Mouse (Mus musculus): ENCODE measurements around the gene Myt1.

Gene Myt1

GRCm38 (mm10) chr2:181763006-181763830 lies at the start of gene Myt1:
Gene Myt1, plus strand, starts transcription at chr2:181763332.
- no peak for DNase-seq (ENCODE audit: low read depth in 1 of 2, low spot score in 2 of 2)

GRCm38 (mm10) chr2:181713749-181714148 lies 49.4 kb upstream of the Myt1 start:
- no peak for DNase-seq (ENCODE audit: low read depth in 1 of 2, low spot score in 2 of 2)

- DNase-seq (ENCODE audit: low read depth in 1 of 2, low spot score in 2 of 2): no peak
Observed at GRCm38 (mm10) chr2:181714903-181715326, 48.2 kb upstream of the Myt1 start, which contains the start of gene Oprl1. Gene Oprl1, plus strand, starts transcription at chr2:181715016.

- no peak for DNase-seq (ENCODE audit: low read depth in 1 of 2, low spot score in 2 of 2)
Observed at GRCm38 (mm10) chr2:181715382-181715781, 47.8 kb upstream of the Myt1 start.

GRCm38 (mm10) chr2:181716991-181717390 lies 46.1 kb upstream of the Myt1 start:
- no peak for DNase-seq (ENCODE audit: low read depth in 1 of 2, low spot score in 2 of 2)

GRCm38 (mm10) chr2:181720061-181720460 lies 43.1 kb upstream of the Myt1 start:
- no peak for DNase-seq (ENCODE audit: low read depth in 1 of 2, low spot score in 2 of 2)

- DNase-seq (ENCODE audit: low read depth in 1 of 2, low spot score in 2 of 2): no peak
Observed at GRCm38 (mm10) chr2:181721200-181721599, 41.9 kb upstream of the Myt1 start.

GRCm38 (mm10) chr2:181722213-181722612 lies 40.9 kb upstream of the Myt1 start:
- no peak for DNase-seq (ENCODE audit: low read depth in 1 of 2, low spot score in 2 of 2)

- no peak for DNase-seq (ENCODE audit: low read depth in 1 of 2, low spot score in 2 of 2)
Observed at GRCm38 (mm10) chr2:181727659-181728262, 35.4 kb upstream of the Myt1 start.

- DNase-seq (ENCODE audit: low read depth in 1 of 2, low spot score in 2 of 2): no peak
Observed at GRCm38 (mm10) chr2:181730051-181730450, 33.1 kb upstream of the Myt1 start.

- no peak for DNase-seq (ENCODE audit: low read depth in 1 of 2, low spot score in 2 of 2)
Observed at GRCm38 (mm10) chr2:181752626-181753025, 10.5 kb upstream of the Myt1 start.

GRCm38 (mm10) chr2:181758147-181758725 lies 4.9 kb upstream of the Myt1 start:
- DNase-seq (ENCODE audit: low read depth in 1 of 2, low spot score in 2 of 2): no peak

GRCm38 (mm10) chr2:181759041-181759440 lies 4.1 kb upstream of the Myt1 start:
- no peak for DNase-seq (ENCODE audit: low read depth in 1 of 2, low spot score in 2 of 2)

GRCm38 (mm10) chr2:181763886-181764527 lies 875 bp downstream of the Myt1 start:
- DNase-seq (ENCODE audit: low read depth in 1 of 2, low spot score in 2 of 2): no peak

- DNase-seq (ENCODE audit: low read depth in 1 of 2, low spot score in 2 of 2): no peak
Observed at GRCm38 (mm10) chr2:181764600-181764999, 1.5 kb downstream of the Myt1 start.

GRCm38 (mm10) chr2:181765251-181765650 lies 2.1 kb downstream of the Myt1 start:
- DNase-seq (ENCODE audit: low read depth in 1 of 2, low spot score in 2 of 2): no peak

- no peak for DNase-seq (ENCODE audit: low read depth in 1 of 2, low spot score in 2 of 2)
Observed at GRCm38 (mm10) chr2:181766672-181767557, 3.8 kb downstream of the Myt1 start.

- DNase-seq (ENCODE audit: low read depth in 1 of 2, low spot score in 2 of 2): no peak
Observed at GRCm38 (mm10) chr2:181768451-181768850, 5.3 kb downstream of the Myt1 start.

- no peak for DNase-seq (ENCODE audit: low read depth in 1 of 2, low spot score in 2 of 2)
Observed at GRCm38 (mm10) chr2:181769397-181769796, 6.3 kb downstream of the Myt1 start.

GRCm38 (mm10) chr2:181773203-181773602 lies 10.1 kb downstream of the Myt1 start:
- DNase-seq (ENCODE audit: low read depth in 1 of 2, low spot score in 2 of 2): no peak

GRCm38 (mm10) chr2:181775786-181776185 lies 12.7 kb downstream of the Myt1 start:
- no peak for DNase-seq (ENCODE audit: low read depth in 1 of 2, low spot score in 2 of 2)
